Mouse (Mus musculus): ENCODE data around the gene Exosc8. TPM values are rescaled to one million over a fixed set of nuclear protein-coding genes. Genes with fewer than 3 reads are reported as not detected.

The Exosc8 gene
- total RNA-seq (2023), result 41.5 and 59.2 TPM in 2 replicates

DNA sequence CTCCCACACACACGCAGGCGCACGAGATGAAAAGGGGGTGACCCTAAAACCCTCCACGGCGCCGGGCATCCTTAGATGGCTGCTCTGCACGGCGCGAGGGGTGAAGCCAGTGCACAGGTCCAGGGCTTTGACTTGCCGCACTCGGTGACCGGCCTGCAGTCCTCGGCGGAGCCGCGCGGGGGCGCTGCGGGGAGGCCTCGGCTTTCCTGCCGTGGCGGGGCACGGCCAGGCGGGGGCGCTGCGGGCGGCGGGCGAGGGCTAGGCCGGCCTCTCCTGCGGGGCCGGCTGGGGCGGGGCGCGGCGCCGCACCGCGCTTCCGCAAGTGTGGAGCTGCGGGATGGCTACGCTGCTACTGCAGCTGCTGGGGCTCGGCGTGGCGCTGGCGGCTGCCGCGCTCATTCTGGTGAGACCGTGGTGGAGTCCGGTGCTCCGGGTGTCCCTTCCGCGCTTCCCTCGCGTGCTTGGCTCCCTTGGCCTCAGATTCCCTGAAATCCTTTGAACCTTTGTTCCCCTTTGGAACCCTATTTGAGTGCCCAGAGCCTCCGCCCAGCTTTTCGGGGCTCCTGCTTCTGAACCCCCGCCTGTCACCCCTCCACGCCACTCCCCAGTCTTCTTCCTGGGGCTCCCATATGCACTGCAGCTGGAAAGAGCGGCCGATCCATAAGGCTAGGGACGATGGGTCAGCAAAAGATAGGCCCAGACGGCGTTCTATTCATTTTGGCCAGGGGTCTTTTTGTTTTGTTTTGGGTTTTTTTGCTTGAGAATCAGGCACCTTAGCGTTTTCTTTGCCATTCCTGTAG is at the start of gene Exosc8, which contains the start of gene Alg5:
Gene Exosc8 (minus strand): TSS at position 147 of the 800 bp plus-strand sequence.
Gene Alg5 (plus strand): TSS at position 293 of the 800 bp plus-strand sequence.

GRCm38 (mm10) chr3:54755145-54756041 is 20.2 kb upstream of the Exosc8 start, which contains the start of gene Smad9:
Gene Smad9 (plus strand): TSS chr3:54755582.

DNA sequence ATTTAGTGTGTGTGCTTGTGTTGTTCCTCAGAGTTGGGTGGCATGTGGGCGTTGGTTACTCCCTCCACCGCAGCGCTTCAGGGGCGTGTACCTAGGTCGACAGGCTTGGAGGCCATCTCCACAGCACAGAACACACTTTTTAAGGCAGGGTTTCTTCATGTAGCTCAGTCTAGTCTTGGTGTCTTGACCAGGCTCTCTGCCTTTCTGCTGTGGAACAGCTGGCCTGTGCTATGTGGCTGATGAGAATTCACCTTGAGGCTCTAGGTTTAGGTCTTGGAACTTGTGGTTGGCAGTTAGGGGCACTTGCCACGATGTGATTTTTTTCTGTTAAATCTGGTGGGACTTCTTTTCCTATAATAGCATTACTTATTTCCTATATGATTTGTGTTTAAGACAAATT is 20.9 kb downstream of the Exosc8 start, which contains the start of gene Gm21958:
Gene Gm21958 (minus strand): TSS at position 101 of the 400 bp plus-strand sequence.

GRCm38 (mm10) chr3:54692202-54693055 is 42.8 kb downstream of the Exosc8 start, which contains the start of gene Supt20:
Gene Supt20 (plus strand): TSS chr3:54692807.

Other genes starting within 250 kb of the Exosc8 start
- gene Supt20, start 42.6 kb downstream of the Exosc8 start, total RNA-seq (2023), result 96.5 and 154 TPM in 2 replicates
- gene Gm21958, start 21.0 kb downstream of the Exosc8 start, total RNA-seq (2023), result not detected in 2 replicates
- 7.7 and 10.2 TPM in 2 replicates for gene Alg5, start 146 bp upstream of the Exosc8 start, total RNA-seq (2023)
- not detected in 2 replicates for gene Smad9, start 20.2 kb upstream of the Exosc8 start, total RNA-seq (2023)
- 23.2 and 23.5 TPM in 2 replicates for gene Rfxap, start 72.4 kb upstream of the Exosc8 start, total RNA-seq (2023)
- gene Sertm1, start 180.5 kb upstream of the Exosc8 start, total RNA-seq (2023), result not detected in 2 replicates